Mouse (Mus musculus) heart, postnatal 0 days (tissue): ENCODE results near the gene Grk5.

ENCODE experiments used
- CTCF ChIP-seq: IDR thresholded peaks from 2 replicates; pipeline ENCODE4 v1.5.1; 2016; ENCODE audit warnings: antibody characterized with exemption, control low read depth, low read depth
- EP300 ChIP-seq: IDR thresholded peaks from 2 replicates; pipeline ENCODE4 v1.6.1; 2016; ENCODE audit warnings: antibody characterized with exemption, low read depth

- TF ChIP-seq CTCF (peak; percentile 59), EP300 (no peak)
Observed at GRCm38 (mm10) chr19:61097764-61098163, 208.2 kb downstream of the Grk5 start.
